14 mouse cellular contexts compared by ENCODE assay signal in genomic region chr14:74903047-74903446, GRCm38 (mm10). TPM values are rescaled to one million over a fixed set of nuclear protein-coding genes. Genes with fewer than 3 reads are reported as not detected.
A peak's percentile ranks its signal among the peaks of the same experiment; 100 is the strongest.
DNase-seq lines count a peak whose midpoint lies in the region; ATAC-seq lines count a peak whose summit lies in the region.
"Had no signal": no experiment of that assay in that cellular context is flagged by ENCODE, and none has a peak within 500 bp of the region (broad histone marks: within the 10 kb centered on the region; RNA-seq: fewer than 3 reads in every experiment).

No protein-coding gene starts in this region.

- H3K27ac ChIP-seq in neural tube, embryonic 15.5 days (replicated peaks): no peak overlapping the region
- H3K27ac ChIP-seq: hindbrain, embryonic 13.5 days; limb, embryonic 13.5 days; midbrain, embryonic 10.5 days had no signal

- H3K27me3 ChIP-seq in neural tube, embryonic 15.5 days (replicated peaks): no peaks in the 10 kb centered on the region
- H3K27me3 ChIP-seq: hindbrain, embryonic 13.5 days; limb, embryonic 13.5 days had no signal

- H3K9ac ChIP-seq in neural tube, embryonic 15.5 days (replicated peaks): no peak overlapping the region
- H3K9ac ChIP-seq: hindbrain, embryonic 13.5 days; limb, embryonic 13.5 days had no signal

- no peak for ATAC-seq in neural tube, embryonic 15.5 days (ENCODE audit: low FRiP score)

- H3K9me3 ChIP-seq in neural tube, embryonic 15.5 days (replicated peaks): no peaks in the 10 kb centered on the region
- H3K9me3 ChIP-seq: hindbrain, embryonic 13.5 days; limb, embryonic 13.5 days; midbrain, embryonic 10.5 days had no signal

- DNase-seq in kidney, adult 9 months: peak; percentile 46
- DNase-seq in kidney, adult 18-20 months: no peak
- DNase-seq in gastrocnemius, postnatal 14 days: peak; percentile 52
- peak; percentile 55 to 71 for DNase-seq in heart, postnatal 14 days
- peak; percentile 28 to 56 for DNase-seq in lung, postnatal 4 days
- DNase-seq in spleen, postnatal 4 days (ENCODE audit: low spot score in 2 of 2): no peak
- no peak for DNase-seq in left cerebral cortex, adult 8-10 months (ENCODE audit: low spot score in 2 of 2)
- DNase-seq: cerebellum, postnatal 10 days; thymus, adult 2 months had no signal

- intact Hi-C loops in gastrocnemius, postnatal 14 days (cut with DNase I; ENCODE audit: low total_unique reads): no loop called here
- intact Hi-C loops in heart, postnatal 14 days (cut with DNase I): loop anchor here (2.0 kb wide), 1 partner anchor 44 kb away; the partner anchor contains the start of gene Lrch1

- WGBS in neural tube, embryonic 15.5 days: 83% methylated on average over 4 of the region's 4 CpGs

- no peaks in the 10 kb centered on the region for H3K36me3 ChIP-seq in neural tube, embryonic 15.5 days
- H3K36me3 ChIP-seq: hindbrain, embryonic 13.5 days; limb, embryonic 13.5 days; midbrain, embryonic 10.5 days had no signal

- H3K4me2 ChIP-seq in neural tube, embryonic 15.5 days: no peak overlapping the region
- H3K4me2 ChIP-seq: hindbrain, embryonic 13.5 days; limb, embryonic 13.5 days had no signal

- H3K4me1 ChIP-seq in neural tube, embryonic 15.5 days: peaks cover 14% of the 10 kb centered on the region; the same call in 1 of the 2 replicates

- H3K4me3 ChIP-seq in neural tube, embryonic 15.5 days (replicated peaks): no peak overlapping the region
- H3K4me3 ChIP-seq: erythroblast, embryonic 14.5 days; hindbrain, embryonic 13.5 days; limb, embryonic 13.5 days; midbrain, embryonic 10.5 days had no signal

RNA-seq across cellular contexts. Expression of gene Lrch1, which starts 44.6 kb away (rescaled TPM):
- 1 to 10 TPM; 5.5 to 6.6 TPM for total RNA-seq in gastrocnemius, postnatal 14 days (2021)
- total RNA-seq in heart, postnatal 14 days (2021): 10 to 100 TPM; 17.5 to 18.5 TPM
- 19.6 and 20.6 TPM in 2 replicates for polyA plus RNA-seq in neural tube, embryonic 15.5 days (2015; fragmentation: Nextera tagmentation; extraction: Ambion mirVana)
- 10 to 100 TPM; 13.6 to 26.9 (median 19.1) TPM for total RNA-seq in left cerebral cortex, adult 8-10 months (2022)

Comparison
In these comparisons a context has a peak if more than half of its experiments do, and no peak if none do; other contexts are left out.
1. DNase-seq: peak in kidney, adult 9 months (single experiment), gastrocnemius, postnatal 14 days (single experiment), heart, postnatal 14 days (2 of 2) and lung, postnatal 4 days (2 of 2); none in kidney, adult 18-20 months (single experiment), spleen, postnatal 4 days (0 of 2) and left cerebral cortex, adult 8-10 months (0 of 2).